Mouse (Mus musculus): ENCODE results near the gene Sidt1.
A peak's percentile ranks its signal among the peaks of the same experiment; 100 is the strongest.

Sidt1 gene

DNA sequence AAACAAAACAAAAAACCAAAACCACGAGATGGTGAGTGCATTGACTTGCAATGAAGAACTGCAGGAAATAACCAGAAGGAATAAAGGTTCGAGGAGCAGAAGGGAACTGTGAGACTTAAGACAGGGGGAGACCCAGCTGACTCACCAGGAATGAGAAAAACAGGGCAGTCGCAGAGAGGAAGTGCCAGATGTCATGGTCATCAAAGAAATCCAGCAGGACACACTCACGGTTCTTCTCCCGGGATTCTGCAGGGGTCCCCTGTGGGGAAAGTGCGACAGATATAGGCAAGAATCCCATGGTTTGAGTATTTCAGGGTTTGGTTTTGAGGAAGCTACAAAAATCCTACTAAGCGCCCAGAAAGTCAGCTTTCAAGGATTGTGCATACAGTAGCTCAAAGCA, 89.7 kb downstream of the Sidt1 start:
- DNase-seq, result no peak

DNA sequence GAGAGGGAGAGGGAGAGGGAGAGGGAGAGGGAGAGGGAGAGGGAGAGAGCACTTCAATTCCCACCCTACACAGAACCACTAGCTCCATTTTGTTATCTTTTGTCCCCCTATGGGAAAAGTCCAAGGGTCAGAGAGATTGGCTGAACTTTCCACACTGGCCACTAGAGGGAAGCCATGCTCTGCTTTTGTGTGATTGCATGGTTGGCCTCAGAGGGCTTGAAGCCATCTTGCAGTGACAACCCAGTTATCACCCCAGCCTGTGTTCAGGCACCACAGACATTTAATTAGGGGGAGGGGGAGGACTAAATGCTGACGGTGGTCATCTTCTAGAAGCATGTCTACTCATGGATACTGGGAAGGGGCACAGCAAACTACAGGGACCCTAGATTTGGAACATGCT, 90.4 kb downstream of the Sidt1 start:
- DNase-seq, result peak; percentile 76

DNA sequence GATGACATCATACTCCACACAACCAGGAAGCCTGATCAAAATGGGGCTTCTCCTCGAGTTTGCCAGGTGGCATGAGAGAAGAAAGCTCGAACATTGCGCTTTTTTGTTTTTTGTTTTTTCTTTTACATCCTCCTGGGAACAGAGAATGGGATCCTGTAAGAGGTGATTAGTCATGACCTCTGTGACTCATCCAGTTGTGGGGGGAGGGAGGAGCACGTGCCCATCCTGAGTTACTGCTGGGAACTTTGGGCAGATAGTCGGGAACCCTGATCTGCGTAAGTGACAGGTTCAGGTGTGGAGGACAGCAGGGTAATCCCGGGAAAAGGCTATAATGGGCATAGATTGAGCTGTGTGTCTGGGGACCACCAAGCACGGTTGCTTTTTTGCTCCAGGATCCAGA, 92.6 kb downstream of the Sidt1 start:
- DNase-seq, result no peak

DNA sequence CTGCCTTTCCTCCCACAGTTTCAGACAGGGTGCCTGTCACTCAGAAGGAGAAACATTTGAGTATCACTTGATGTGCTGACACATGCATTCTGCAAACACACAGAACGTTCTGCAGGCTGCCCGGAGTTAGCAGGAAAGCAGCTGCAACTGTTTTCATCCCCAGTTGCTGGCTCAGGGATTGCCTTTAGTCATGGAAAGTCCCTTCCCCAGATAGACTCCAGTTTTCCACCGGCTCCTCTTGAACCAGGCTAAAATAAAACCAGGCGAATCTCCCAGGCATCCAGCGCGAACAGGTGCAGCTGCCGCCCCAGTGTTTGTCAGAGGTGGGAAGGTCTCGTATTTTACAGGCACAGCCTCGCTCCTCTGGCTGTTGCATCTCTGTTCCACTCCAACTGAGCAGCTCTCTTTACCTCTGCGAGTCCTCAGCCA, 94.1 kb downstream of the Sidt1 start:
- no peak for DNase-seq

DNA sequence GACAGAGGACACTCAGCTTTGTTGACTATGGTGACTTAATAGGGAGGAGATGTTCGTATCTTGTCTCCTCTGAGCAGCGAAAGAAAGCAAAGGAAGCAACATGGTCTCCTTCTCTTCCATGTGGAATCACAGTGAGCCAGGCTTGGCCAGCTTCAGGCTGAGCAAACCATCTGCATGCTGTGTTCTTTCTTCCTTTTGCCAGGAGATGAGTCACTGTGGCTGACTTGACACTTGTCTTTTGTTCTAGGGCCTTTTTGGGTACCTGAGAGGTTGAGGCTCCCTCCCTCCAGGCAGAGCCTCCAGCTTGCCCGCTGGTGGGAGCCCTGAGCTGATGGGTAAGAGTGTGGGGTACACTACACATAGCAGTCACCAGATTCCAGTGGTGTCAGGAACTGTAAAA, 95.2 kb downstream of the Sidt1 start:
- DNase-seq, result no peak

DNA sequence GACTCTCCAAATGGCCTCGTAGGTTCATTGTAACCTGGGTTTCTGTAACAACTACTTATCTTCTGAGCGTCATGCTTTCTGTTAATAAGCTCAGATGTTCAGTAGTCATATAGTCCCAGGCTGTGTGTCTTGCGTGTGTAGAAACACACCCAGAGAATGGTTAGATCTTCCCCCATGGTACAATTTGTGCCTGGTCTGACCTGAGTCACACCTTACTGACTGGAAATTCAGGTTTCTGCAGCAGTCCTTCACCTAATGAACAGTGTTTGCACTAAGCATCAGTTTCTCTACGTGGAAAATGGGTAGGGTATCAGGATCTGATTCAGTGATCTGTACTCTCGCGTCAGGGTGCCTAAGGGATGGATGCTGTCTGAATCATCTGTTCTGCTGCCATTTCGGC, 100.0 kb downstream of the Sidt1 start:
- no peak for DNase-seq

DNA sequence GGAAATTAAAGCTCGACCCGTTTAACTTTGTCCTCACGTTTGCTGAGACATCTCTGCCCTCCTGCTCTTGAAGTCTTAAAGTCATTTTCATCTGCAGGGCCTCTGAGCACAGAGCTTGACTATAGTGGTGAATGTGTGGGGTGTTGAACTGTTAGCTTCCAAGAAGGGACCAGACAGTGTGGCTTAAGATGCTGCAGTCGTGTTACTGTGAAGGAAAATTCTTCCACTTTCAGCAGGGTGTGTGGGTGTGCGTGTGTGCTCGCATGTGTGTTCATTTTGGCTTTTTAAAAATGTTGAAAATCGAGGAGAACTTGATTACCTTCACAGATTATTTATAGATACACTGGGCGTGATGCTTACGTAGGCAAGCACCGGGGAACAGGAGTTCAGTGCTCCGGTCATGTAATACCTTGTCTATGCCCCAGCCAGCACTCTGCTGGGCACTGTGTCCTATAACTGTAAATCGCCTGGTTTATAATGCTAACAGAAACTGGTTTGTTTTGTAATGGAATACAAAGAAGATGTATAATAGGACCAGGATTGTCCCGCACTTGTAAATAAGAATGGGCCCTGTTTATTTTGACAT, 106.2 kb downstream of the Sidt1 start:
- DNase-seq, result no peak

DNA sequence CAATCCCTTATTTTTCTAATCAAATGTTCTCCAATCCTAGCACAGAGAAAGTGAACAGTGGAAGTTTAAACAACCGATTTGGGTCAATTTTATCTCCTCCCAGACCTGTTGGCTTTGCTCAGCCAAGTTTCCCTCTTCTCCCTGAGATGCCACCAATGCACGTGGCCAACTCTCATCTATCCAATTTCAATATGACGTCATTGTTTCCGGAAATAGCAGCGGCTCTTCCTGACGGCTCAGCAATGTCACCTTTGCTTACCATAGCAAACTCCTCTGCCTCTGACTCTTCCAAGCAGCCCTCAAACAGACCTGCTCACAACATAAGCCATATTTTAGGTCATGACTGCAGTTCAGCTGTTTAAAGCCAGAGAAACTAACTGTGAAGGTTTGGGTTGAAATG, 111.5 kb downstream of the Sidt1 start:
- DNase-seq, result no peak

DNA sequence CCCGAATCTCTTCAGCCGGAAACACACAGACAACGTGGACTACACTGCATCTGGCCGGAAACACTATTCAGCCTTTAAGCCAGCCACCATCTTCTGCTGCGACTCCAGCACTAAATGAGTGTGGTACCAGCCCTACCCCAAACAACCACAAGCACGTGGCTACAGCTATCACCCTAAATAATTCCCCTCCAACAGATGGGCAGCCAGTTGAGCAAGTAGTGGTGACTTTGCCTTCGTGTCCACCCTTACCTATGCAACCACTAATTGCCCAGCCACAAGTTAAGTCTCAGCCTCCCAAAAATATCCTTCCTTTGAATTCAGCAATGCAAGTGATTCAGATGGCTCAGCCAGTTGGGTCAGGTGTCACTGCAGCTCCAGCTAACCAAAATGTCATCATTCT, 116.6 kb downstream of the Sidt1 start:
- DNase-seq, result no peak

DNA sequence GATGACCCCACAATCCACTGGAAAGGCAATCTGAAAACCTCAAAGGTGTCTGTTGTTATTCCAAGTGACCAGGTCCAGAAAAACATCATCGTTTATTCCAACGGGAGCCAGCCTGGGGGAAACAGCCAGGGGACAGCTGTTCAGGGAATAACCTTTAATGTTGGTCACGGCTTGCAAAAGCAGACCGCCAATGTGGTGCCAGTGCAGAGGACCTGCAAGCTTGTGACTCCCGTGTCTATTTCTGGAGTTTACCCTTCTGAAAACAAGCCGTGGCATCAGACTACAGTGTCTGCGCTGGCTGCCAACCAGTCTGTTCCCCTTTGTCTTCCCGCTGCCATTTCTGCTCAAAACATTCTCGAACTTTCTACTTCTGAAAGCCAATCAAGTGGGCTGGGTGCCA, 117.5 kb downstream of the Sidt1 start:
- no peak for DNase-seq

DNA sequence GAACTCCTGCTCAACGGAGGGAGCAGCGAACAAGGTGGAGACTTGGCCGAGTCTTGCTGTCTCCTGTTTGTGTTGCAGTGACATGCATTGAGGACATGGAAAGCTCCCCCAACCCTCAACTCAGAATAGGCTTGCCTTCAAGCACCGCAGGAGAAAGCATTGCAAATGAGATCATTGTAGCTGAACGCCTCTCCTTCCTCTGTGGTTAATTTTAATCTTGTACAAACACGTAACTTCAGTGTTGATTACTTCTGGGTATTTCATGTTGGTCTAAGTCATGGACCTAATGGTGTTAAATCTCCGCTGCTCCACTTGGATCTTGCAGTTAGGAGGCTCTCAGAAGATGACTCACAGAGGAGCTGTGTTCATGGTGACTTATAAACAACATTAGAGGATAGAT, 120.3 kb downstream of the Sidt1 start:
- DNase-seq, result no peak

DNA sequence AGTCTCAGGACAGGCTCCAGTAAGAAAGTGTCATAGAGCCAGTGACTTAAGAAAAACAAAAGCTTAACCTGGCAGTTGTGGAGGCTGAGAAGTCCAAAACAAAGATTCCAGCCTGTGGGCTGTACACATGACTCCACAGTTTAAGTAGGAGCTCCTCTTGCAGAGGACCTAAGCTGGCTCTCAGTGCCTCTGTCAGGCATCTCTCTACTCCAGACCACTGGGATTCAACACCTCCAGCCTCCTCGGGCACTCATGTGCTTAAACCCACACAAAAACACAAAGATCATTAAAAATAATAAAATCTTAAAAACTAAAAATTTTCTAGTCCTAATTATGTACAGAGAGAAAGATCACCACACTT, 122.0 kb downstream of the Sidt1 start:
- no peak for DNase-seq

DNA sequence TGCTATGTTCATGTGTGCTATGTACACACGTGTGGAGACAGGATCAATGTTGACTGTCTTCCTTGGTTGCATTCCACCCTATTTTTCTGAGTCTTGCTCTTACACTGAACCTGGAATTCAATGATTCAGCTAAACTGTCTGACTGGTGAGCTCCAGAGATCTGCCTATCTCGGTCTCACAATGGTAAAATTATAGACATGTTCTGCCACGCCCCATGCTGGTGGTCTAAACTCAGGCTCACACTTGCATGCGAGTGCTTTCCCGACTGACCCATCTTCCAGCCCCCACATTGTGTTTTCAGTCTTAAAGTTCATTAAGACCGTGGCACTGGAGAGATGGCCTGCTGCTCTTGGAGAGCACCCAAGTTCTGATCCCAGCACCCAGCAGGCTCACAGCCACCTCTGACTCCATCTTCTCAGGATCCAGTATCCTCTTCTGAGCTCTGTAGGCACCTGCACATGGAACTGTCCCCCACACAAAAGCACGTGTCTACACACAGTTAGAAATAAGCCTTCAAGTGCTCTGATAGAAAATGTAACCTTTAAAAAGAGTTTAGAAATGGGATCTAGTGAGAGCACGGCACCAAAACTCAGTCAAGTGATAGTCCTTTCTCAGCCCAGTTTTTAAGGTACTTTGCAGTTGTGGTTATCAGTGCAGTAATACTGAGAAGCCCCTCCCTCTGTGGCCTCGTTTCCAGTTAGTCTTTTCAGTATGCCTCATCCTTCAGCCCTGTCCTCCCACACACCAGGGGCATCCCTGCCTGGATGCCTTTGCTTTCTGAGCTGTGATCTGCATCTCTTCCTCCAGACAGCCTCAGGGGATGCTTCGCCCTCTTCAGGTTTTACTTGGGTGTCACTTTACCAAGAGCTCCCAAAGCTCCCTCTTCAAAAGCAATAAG, 122.6 kb downstream of the Sidt1 start:
- DNase-seq, result no peak

DNA sequence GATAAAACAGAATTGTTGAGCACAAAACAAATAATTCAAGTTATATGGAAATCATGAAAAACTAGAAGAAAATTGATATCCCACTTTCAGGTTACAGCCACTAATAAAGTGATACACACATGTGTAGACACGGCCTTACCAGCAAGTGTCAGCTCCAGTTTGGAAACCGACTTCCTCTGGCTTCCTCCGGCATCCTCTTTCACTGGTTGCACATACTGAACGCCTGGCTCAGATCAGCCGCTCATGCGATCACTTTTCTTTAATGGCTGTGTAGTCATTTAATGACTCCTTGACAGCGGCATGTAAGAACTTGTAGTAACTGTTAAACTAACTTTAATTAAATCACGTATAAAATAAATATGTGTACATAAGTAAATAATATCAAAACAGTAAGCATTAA, 127.0 kb downstream of the Sidt1 start:
- no peak for DNase-seq

DNA sequence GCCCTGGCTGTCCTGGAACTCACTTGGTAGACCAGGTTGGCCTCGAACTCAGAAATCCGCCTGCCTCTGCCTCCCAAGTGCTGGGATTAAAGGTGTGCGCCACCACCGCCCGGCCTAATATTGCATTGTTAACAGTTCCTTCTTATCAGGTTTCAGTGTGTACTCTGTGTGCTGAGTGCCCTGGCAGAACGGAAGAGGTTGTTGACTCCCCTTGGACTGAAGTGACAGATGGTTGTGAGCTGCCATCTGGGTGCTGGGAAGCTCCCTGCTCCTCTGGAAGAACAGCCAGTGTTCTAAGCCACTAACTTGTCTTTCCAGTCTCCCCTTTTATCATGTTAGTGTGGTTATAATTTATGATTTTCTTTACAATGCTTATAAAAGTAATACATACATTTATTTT, 128.7 kb downstream of the Sidt1 start:
- no peak for DNase-seq

DNA sequence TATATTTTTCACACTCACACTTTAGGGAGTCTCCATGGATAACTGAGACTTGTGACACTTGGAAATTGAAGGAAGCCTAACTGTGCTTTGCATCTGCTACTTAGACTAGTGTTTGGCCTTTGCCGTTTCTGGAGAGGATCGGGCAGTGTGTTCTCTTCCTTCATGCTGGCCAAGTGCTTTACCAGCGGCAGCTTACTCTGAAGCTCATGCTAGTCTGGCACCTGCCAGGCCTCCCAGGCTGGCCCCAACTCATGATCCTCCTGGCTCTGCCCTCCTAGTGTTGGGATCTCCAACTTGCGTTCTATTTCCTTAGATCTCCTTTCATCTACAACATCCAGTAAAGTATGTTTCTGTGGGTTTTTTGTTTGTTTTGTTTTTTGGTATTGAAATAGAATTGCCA, 132.8 kb downstream of the Sidt1 start:
- DNase-seq, result no peak

DNA sequence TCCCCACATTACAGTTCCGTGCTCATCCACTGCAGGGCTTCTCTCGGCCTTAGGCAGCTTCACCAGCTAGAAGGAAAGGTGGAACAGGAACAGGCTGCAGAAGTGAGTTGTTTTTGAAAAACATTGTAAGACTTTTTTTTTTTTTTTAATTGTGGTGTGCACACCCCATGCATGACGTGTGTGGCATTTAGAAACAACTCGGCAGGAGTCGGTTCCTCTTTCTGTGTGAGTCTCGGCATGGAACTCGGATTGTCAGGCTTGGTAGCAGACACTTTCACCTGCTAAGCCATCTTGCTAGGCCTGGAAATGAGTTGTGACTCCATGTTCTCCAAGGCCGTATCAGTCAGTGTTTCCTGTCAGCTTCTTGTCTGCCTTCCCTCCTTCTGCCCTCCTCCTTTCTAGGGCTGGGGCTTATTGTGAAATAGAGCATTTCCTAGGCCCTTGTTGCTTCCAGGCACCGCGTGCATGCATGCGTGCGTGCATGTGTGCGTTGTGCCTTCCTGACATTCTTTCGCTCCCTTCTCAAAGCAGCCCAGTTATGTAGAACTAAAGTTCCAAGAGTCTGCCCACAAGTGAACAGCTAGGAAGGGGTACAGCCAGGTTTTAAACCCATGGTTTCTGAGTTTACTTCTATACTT, 133.8 kb downstream of the Sidt1 start:
- DNase-seq, result no peak

DNA sequence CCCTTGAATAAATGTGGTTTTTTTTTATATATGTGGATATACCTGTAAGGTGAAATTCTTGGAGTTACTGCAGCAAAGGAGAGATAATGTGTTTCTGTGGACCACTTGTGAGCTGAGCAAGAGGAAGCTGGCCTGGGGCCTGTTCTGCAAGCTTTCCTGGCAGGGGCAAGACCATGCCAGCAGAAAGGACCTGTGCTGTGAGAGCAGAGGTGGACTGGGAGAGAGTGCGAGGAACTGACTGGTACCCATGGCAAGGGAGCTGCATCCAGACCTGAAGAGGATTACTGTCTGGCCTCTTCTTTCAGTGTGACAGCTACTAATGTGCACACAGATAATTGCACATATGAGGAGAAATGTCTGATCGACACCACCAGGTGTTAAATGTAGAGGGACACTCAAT, 142.0 kb downstream of the Sidt1 start:
- DNase-seq, result no peak

Data from thymus, postnatal 4 days (tissue).